Mouse (Mus musculus): ENCODE results near the gene Plcl1.

Gene Plcl1

GRCm38 (mm10) chr1:55405272-55406022 lies at the start of gene Plcl1:
Gene Plcl1 (plus strand): TSS chr1:55405921.
- DNase-seq (ENCODE audit: low read depth): peak; percentile 74

DNA sequence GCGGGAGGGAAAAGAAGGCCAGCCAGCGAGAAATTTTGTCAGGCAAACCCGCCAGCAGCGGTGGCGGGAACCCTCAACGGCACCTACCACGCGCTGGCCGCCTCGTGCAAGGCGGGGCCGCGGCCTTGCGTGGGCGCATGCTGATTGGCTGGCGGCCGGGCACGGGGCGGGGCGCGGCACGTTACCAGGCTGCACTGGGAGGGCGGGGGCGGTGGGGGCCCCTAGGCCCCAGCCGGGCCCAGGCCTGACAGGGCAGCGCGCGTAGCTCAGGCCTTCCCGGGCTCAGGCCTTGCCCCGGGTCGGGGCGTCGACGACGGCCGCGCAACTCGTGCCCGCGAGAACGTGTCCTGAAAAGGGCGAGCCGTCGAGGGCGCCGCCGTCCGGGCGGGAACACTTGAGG lies 43.1 kb upstream of the Plcl1 start:
- DNase-seq (ENCODE audit: low read depth): no peak

GRCm38 (mm10) chr1:55363044-55363565 lies 42.6 kb upstream of the Plcl1 start, which contains the start of gene Boll:
Gene Boll (minus strand): TSS chr1:55363469.
- DNase-seq (ENCODE audit: low read depth): no peak

DNA sequence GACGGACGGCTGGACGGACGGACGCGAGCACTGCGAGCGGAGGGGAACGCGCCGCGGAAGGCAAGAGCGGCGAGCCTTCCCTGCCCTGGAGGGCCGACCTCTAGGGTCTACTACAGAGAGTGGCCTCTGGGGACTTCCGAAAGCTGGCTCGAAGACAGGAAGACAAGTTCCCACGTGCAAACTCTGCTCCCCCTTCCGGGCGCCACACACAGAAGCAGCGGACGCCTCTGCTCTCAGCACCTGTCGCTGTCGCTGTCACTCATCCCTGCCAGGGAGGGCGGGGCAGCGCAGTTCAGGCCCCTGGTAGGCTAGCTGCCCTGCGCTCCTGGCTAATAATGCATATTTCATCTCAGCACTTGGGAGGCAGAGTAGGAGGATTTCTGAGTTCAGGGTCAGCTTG lies 42.1 kb upstream of the Plcl1 start:
- no peak for DNase-seq (ENCODE audit: low read depth)

- no peak for DNase-seq (ENCODE audit: low read depth)
These were observed 33.1 kb upstream of the Plcl1 start for GRCm38 (mm10) chr1:55372626-55373025.

GRCm38 (mm10) chr1:55380527-55380926 lies 25.2 kb upstream of the Plcl1 start:
- DNase-seq (ENCODE audit: low read depth): no peak

GRCm38 (mm10) chr1:55383114-55383773 lies 22.5 kb upstream of the Plcl1 start:
- peak; percentile 77 for DNase-seq (ENCODE audit: low read depth)

- DNase-seq (ENCODE audit: low read depth): no peak
These were observed 5.8 kb upstream of the Plcl1 start for GRCm38 (mm10) chr1:55399891-55400290.

DNA sequence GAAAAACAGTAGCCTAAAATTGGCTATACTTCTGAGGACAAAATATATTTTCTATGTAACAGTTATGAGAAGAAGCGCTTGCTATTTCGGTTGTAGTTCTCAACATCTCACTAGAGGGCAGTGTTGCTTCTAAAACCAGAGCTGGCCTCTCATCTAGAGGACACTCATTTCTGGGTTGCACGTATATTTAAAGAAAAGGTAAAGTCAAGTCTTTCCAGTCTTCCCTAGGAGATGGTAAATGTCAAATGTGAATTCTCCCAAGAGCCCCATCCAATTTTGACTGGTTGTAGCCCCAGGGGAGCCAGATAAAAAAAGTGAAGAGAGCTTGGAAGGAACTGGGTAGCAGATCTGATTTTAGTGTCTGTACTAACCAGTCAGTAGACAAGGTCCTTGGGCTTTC lies 1.3 kb upstream of the Plcl1 start:
- peak; percentile 73 for DNase-seq (ENCODE audit: low read depth)

DNA sequence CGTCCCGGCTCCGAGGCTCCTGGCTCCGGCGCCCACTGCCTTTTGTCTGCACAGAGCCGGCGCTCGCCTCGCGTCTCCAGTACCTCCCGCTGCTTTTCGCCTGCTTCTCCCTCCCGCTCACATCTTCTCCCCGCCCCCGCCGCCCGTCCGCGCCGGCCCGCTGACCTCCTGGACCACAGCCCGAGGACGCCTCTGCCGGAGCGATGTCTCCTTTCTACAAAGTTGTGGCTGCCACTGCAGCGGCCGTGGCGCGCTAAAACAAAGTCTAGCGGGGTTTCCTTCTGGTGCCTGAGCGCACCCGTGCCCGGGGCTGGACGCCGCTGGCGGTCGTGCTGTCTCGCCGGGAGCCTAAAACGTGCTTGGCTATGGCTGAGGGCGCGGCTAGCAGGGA lies 297 bp downstream of the Plcl1 start:
- DNase-seq (ENCODE audit: low read depth): no peak

DNA sequence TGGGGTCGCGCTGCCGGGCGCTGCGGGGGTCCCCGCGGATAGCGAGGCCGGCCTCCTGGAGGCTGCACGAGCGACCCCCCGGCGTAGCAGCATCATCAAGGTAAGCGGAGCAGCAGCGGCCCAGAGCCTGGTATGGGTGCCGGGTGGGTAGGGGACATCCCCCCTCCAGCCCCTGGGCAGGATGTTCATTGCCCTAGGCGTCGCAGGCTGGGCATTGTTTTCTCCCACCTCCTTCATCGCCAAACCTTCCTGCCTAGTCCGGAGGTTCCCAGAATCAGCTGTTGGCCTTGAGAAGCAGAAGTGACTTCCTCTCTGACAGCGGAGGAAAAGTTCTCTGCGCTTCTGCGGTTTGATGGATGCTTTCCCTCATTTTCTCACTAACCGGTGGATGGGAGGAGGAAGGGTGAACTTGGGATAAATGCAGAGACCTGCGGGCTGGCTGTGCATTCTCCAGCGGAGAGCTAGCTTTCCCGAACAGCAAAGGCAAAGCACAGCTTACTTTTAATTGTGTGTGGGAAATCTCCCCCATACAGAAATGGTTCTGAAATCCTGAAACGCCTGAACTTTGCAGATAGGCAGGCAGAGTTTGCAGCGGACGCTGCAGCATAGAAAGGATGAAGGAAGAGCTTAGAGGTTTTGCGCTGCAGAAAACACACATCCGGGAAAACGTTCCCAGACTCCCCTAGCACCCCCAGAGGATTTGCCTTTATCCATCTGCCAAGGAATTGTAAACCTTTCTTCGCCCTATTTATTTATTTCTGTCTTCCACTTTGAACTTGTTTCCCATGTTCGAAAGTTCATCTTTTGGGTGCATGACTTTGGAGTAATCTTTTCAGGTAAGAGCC lies 1.0 kb downstream of the Plcl1 start:
- DNase-seq (ENCODE audit: low read depth): no peak

DNA sequence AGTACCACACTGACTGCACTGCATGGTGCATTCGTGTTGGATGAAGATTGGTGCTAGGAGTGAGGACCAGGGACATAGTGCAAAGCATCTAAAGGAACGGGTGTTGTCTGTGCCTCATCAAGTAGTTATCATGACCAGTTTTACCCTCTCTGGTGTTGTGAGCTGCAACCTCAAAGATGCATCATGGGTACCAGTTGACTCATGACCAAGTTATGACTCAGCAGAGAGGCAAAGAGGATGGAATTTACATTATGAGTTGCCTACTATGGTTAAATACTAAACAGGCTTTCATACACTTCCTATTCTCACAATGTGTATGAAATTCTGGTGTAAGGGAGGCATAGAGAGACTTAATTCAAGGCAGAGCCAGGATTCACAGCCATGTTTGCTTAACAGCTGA lies 4.9 kb downstream of the Plcl1 start:
- peak; percentile 26 for DNase-seq (ENCODE audit: low read depth)

DNA sequence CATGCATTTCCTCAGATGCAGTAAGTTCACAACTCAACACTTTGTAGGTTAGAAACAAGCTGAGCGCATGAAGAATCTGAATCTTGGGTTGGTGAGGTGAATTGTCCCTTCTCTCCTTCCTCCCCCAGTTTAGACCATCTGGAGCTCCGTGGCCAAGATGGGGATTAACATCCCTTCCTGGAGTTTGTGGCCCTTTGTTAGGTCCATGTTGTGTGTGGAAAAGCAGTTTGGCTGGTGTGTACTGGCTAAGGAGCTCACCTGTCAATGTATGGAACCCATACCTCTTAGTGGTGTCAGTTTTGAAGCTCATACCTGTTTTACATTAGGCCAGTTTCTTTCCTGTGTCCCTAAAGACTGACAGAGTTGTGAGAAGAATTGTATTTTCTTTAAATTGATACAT lies 5.4 kb downstream of the Plcl1 start:
- DNase-seq (ENCODE audit: low read depth): no peak

- no peak for DNase-seq (ENCODE audit: low read depth)
These were observed 6.8 kb downstream of the Plcl1 start for GRCm38 (mm10) chr1:55412569-55412968.

DNA sequence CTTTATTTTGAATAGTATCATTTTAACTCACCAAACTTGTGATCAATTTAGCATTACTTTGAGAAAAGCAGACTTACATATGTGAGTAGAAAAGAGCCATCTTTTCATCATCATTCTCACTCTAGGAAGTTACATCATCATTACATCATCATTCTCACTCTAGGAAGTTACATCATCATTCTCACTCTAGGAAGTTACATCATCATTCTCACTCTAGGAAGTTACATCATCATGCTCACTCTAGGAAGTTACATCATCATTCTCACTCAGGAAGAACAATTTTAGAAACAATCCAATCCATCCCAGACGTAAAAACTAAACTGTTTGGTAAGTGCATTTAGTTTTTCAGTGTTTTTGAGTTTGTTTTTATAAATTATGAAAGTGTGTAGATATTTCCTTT lies 7.8 kb downstream of the Plcl1 start:
- peak; percentile 38 for DNase-seq (ENCODE audit: low read depth)

- peak; percentile 22 for DNase-seq (ENCODE audit: low read depth)
These were observed 13.2 kb downstream of the Plcl1 start for GRCm38 (mm10) chr1:55418968-55419367.

DNA sequence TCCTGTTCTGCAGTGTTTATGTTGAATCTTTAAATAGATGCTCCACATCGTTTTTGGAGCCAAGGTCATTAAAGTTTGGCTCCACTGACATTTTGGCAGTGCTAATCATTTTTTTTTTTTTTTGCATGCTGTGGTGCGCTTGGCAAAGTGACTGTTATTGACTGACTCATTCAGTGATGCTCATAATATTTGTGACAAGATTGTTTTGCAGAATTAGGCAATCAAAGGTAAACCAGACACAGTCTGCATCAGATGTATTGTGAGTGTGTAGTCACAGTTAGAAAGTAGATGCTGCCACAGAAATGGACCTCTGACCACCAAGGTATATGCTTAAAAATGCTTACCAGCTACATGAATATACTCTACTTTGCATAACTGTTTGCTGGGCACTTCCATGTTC lies 21.9 kb downstream of the Plcl1 start:
- no peak for DNase-seq (ENCODE audit: low read depth)

GRCm38 (mm10) chr1:55429051-55429450 lies 23.3 kb downstream of the Plcl1 start:
- DNase-seq (ENCODE audit: low read depth): no peak

DNA sequence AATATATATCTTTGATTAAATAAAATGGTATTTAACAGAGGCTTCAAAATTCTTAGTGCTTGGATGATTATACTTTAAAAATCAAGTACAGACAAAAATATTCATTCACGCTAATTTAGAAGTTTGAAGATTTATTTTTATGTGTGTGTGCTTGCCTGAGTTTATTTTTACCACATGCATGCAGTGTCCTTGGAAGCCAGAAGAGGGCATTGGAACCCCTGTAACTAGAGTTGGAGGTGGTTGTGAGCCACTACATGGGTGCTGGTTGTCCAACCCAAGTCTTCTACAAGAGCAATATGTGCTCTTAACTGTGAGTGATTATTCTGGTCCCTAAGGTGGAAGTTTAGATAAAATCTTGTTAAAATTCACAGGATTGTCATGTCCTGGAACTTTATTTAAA lies 24.0 kb downstream of the Plcl1 start:
- DNase-seq (ENCODE audit: low read depth): no peak

GRCm38 (mm10) chr1:55430587-55430986 lies 24.9 kb downstream of the Plcl1 start:
- DNase-seq (ENCODE audit: low read depth): no peak

DNA sequence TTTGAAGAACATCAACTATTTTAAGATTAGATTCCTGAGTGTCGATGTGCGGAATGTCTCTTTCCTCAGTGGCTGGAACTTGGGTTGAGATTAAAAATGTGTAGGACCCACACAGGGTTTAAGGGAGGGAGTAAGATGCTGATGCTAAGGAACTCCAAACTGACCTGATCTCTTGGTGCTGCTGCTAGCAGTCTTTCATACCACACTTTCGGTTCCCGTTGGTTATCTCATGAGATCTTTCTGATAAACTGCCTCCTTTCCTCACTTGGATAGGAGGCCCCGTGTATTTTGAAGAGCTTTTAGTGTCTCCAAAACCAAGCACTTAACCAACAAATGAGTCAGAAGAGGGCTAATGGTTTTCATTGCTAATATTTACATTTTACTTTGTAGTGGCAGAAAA lies 30.9 kb downstream of the Plcl1 start:
- DNase-seq (ENCODE audit: low read depth): peak; percentile 10

- DNase-seq (ENCODE audit: low read depth): no peak
These were observed 31.4 kb downstream of the Plcl1 start for GRCm38 (mm10) chr1:55437095-55437494.

GRCm38 (mm10) chr1:55438617-55439016 lies 32.9 kb downstream of the Plcl1 start:
- no peak for DNase-seq (ENCODE audit: low read depth)

Measured in 416B (cell line).